Mouse (Mus musculus) cerebellum, adult (tissue): ENCODE data around the gene Nap1l1.
A peak's percentile ranks its signal among the peaks of the same experiment; 100 is the strongest.

Experiments
- ATAC-seq: cut with Nextera tagmentation; 2 replicates; pipeline ENCODE4 v1.9.2; 2017; ENCODE audit warnings: mild to moderate bottlenecking, moderate library complexity, mixed read lengths; ENCODE audit not compliant: insufficient number of reproducible peaks, low FRiP score, low TSS enrichment

Gene Nap1l1

GRCm38 (mm10) chr10:111512036-111512568, 39.1 kb downstream of the Nap1l1 start:
- no peak for ATAC-seq

GRCm38 (mm10) chr10:111514282-111514885, 41.4 kb downstream of the Nap1l1 start:
- ATAC-seq, result no peak

GRCm38 (mm10) chr10:111515071-111516010, 42.3 kb downstream of the Nap1l1 start:
- ATAC-seq, result no peak

GRCm38 (mm10) chr10:111516172-111516588, 43.2 kb downstream of the Nap1l1 start:
- ATAC-seq, result no peak

GRCm38 (mm10) chr10:111516804-111517436, 43.9 kb downstream of the Nap1l1 start:
- ATAC-seq, result no peak

- ATAC-seq, result no peak
Observed at GRCm38 (mm10) chr10:111518350-111518749, 45.3 kb downstream of the Nap1l1 start.

- peak; percentile 75 for ATAC-seq
Observed at GRCm38 (mm10) chr10:111519620-111520370, 46.8 kb downstream of the Nap1l1 start.

GRCm38 (mm10) chr10:111520621-111521020, 47.6 kb downstream of the Nap1l1 start:
- peak; percentile 36; the same call in 1 of the 2 replicates for ATAC-seq

- no peak for ATAC-seq
Observed at GRCm38 (mm10) chr10:111521636-111522035, 48.6 kb downstream of the Nap1l1 start.

- no peak for ATAC-seq
Observed at GRCm38 (mm10) chr10:111522230-111522629, 49.2 kb downstream of the Nap1l1 start.

- ATAC-seq, result no peak
Observed at GRCm38 (mm10) chr10:111523894-111524293, 50.9 kb downstream of the Nap1l1 start.

- ATAC-seq, result peak; percentile 88
Observed at GRCm38 (mm10) chr10:111527057-111527456, 54.0 kb downstream of the Nap1l1 start.

- no peak for ATAC-seq
Observed at GRCm38 (mm10) chr10:111527613-111528012, 54.6 kb downstream of the Nap1l1 start.

GRCm38 (mm10) chr10:111528283-111528682, 55.3 kb downstream of the Nap1l1 start:
- ATAC-seq, result no peak

- no peak for ATAC-seq
Observed at GRCm38 (mm10) chr10:111530398-111530797, 57.4 kb downstream of the Nap1l1 start.

- no peak for ATAC-seq
Observed at GRCm38 (mm10) chr10:111534691-111535090, 61.7 kb downstream of the Nap1l1 start.

GRCm38 (mm10) chr10:111537410-111537809, 64.4 kb downstream of the Nap1l1 start:
- no peak for ATAC-seq

GRCm38 (mm10) chr10:111539724-111540324, 66.8 kb downstream of the Nap1l1 start:
- no peak for ATAC-seq

- ATAC-seq, result no peak
Observed at GRCm38 (mm10) chr10:111540678-111541077, 67.7 kb downstream of the Nap1l1 start.

- ATAC-seq, result no peak
Observed at GRCm38 (mm10) chr10:111543106-111543505, 70.1 kb downstream of the Nap1l1 start.
